Mouse (Mus musculus): ENCODE measurements at regions not wholly inside any gene's neighbourhood (a gene's known extent, or its start where the extent isn't known, plus 50 kb on each side); places are given as distances from the start of the nearest gene placed in this dataset.

DNA sequence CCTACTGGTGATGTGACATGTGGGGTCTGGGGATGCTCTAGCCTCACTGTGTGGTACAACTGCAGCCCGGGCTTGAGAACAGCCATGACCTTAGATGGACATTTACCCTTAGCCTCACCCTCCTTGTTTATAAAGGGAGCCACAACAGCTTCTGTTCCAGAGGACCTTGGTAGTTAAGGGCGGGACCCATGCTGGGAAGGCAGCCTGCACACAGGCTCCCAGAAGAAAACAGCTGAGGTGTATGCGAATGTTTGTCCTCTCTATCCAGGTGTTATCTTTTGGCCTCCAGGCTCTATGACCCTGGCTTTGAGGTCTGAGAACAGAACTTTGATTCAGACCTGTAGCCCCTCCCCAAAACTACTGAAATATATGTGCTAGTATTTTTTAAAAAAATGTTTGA is 102.1 kb upstream of the Mki67 start:
- DNase-seq = no peak

GRCm38 (mm10) chr7:135823884-135824750 is 108.0 kb upstream of the Mki67 start:
- no peak for DNase-seq

GRCm38 (mm10) chr7:135829246-135829645 is 113.1 kb upstream of the Mki67 start:
- DNase-seq = no peak

- DNase-seq = no peak
Measured at GRCm38 (mm10) chr7:135833425-135833824, 117.3 kb upstream of the Mki67 start.

DNA sequence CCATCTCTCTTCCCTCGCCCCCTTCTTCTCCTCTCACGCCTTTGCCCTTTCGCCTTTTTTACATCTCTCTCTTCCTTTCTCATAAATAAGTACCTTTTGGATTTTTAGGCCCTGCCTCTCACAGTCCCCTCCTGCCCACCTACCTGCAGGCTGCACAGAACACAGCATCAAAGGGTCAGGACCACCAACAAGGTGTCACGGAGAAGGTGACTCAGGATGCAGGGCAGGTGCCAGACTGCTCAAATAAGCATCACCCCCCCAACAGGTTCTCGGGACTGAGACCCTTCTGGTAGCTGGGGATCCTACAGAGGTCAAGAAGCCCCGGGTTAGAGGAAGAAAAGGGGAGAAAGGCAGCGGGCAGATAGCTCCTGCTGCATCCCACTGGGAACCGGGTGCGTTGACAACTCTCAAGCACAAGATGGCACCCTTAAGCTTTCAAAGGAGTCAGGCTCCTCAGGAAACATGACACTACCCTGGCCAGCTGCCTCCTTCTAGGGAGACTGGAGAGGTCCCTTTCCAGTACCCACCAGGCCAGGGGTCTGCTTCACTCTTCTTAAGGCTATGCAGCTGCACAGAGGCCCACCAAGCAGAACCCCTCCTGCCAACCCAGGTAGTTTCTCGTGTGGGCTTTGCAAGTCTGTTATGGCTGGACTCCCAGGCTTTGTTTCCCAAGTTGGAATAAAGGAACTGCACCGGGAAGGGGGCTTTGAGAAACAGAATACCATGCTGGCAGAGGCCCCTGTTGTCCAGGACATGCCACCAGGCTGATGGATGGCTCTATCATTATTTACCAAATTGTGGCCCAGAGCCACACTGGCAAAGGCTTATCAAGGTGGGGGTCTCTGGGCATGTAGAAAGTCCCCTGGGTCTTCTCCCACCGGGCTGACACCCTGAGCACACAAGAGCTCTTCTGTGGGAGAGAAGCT is 120.9 kb upstream of the Mki67 start:
- DNase-seq = peak; percentile 73 to 77

- no peak for DNase-seq
Measured at GRCm38 (mm10) chr7:135844018-135844417, 127.9 kb upstream of the Mki67 start.

- DNase-seq = no peak
Measured at GRCm38 (mm10) chr7:135847304-135847703, 131.1 kb upstream of the Mki67 start.

DNA sequence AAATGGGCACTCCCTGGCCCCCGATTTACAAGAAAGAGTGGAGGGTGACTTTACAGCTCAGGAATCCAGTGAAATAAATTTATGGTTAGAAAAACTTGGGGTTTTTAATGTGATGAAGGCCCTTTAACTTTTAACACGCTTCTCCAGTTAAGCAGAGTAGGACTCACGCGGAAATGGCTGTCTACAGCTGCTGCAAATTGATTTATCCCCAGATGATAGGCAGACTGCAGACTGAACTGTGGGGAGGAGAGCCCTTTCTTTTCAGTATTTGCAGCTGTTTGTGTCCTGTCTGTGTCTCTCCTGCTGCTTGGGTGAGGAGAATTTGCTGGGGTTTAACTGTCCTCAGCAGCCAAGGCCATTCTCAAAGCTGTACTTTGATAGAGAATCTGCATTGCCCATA is 132.0 kb upstream of the Mki67 start:
- no peak for DNase-seq

DNA sequence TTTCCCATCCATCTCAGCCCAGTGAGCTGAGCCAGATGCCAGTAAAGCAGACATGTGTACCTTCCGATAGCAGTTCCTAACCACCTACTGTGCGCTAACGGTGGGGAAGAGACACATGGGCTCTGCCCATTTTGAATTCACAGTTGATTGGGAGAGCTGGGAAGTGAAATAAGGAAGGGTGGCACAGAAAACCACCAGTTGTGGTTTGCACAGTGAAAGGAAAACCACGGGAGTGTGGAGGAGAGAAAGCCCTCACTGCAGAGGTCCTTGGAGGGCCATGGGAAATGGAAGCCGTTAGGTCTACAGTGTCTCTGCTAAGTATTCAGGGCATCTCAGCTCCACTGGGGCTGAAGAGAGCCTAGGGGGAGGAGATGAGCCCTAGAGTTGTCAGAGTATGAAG is 132.7 kb upstream of the Mki67 start:
- no peak for DNase-seq

GRCm38 (mm10) chr7:135853127-135853813 is 137.1 kb upstream of the Mki67 start:
- peak; percentile 16 to 50 for DNase-seq

DNA sequence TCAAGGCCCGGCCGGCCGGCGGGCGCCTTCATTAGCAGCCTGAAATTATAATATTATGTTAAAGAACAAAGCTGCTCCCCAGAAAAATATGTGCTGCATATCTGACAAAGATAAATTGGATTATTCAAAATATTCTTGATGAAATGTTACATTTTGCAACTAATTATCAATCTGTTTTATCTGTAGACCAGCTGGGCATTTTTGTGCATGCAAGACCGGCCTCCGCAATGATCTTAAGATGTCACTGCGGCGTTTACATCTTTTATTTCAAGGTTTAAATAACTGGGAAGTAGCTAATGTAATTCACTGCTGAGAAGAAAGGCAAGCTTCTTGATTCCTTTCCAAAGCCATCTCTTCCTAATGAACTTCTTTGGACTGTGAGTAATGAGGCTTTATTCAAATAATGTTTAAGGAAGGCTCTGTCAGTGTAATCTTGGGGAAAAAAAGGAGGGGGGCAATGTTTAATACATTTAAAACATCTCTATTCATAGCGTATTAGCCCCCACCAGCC is 137.7 kb upstream of the Mki67 start:
- no peak for DNase-seq

DNA sequence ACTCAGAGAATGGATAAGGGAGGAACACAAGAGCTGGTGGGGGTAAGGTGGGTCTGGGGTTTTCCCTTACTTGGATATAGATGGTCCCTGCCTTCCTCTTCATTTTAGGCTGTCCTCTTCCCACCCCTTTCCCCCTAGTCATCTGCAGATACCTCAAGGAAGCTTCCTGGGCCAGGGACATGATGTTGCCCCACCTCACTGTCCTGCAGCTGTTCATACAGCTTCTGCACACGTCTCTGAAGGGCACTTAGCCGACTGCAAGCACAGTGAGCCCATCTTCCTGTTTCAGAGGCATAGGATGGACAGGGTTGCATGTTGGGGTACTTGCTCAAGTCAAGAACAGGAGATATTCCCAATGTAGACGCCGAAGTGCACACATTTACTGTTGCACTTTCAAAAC is 144.1 kb upstream of the Mki67 start:
- DNase-seq = no peak

GRCm38 (mm10) chr7:135860741-135861408 is 144.7 kb upstream of the Mki67 start:
- peak in 1 of 2 experiments; percentile 11 for DNase-seq

GRCm38 (mm10) chr7:135861409-135861805 is 145.2 kb upstream of the Mki67 start:
- DNase-seq = peak; percentile 30 to 63

DNA sequence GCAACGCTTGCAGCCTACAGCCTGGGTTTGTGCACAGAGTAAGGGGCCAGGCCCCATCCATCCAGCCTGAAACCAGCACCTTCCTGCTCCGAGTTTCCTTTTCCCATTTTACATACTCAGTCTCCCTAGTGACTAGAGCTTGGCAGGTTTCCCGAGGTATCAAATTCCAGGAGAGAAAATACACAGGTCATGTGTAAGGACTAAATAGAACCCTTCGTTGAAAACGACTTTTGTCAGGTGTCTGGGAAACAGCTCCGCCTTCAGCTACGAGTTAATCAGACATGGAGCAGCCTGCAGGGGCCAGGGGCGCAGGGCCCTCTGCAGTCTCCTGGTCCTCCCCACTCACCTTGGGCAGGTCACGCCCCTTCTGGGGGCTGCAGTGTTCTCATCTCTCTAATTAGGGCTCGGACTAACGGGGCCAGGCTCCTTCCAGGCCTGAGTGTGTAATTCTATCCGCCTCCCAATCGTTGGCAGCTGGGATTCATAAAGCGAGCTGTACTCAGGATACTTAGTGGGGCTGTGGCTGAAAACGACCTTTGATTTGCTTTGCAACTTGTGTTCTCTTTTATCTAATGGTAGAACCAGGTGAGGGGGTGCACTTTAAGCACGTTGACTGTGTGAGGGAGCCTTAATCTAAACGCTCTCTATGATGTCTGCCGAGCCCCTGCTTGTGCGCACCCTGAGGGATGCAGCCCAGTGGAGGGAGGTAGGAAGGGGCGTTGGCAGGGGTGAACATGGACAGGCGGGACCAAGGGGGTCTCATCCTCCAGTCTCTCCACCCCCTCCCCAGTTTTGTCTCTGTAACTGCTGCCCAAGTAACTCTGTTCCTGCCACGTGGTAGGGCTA is 147.6 kb upstream of the Mki67 start:
- peak; percentile 52 to 69 for DNase-seq

DNA sequence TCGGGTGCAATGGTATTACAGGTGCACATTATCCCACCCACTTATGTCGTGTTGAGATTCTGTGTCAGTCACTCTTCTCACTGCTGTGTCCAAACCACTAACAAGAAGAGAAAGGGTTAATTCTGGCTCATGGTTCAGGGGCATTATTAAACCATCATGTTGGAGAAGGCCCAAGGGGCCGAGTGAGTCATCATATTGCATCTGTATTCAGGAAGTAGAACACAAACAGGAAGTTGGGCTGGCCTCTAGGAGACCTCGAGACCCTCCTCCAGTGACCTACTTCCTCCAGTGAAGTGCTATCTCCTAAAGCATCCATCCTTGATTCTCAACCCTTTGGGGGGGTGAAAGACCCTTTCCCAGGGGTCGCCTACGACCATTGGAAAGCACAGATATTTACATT is 154.8 kb upstream of the Mki67 start:
- DNase-seq = no peak

GRCm38 (mm10) chr7:135877091-135877874 is 161.1 kb upstream of the Mki67 start:
- no peak for DNase-seq

DNA sequence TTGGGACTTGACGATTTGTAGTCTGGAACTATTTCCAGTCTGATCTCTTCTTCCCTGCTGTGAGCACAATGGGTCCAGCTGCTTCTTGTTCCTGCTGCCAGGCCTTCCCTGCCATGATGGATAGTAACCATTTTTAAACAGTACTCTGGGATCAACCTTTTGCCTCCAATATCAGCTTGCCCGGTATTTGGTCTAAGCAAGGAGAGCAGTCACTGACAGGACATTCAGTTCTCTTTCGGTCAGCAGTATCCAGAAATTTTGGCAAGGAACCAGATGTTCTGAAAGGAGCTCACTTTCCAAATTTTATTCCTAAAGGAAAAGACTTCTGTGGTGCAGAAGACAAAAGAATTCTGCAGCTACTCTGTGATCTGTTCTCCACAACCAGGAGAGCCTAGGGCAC is 162.6 kb upstream of the Mki67 start:
- DNase-seq = no peak

DNA sequence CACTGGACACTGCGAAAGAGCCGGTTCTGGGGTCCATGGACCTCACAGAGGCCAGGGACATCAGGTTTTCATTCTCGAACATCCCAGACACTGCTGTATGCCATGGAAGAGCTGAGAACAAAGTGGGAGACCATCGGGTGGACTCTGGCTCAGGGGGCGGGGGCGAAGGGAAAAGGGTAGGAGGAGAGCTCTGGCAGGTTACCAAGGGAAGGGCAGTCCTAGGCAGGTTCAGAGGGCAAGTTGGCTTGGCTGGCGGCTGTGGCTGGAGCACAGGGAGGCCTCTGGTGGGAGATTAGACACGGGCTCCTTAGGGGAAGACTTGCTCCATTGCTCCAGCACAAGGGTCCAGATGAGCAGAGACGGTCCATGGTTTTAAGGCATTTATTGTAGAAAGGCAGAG is 164.3 kb upstream of the Mki67 start:
- DNase-seq = peak; percentile 35 to 62

DNA sequence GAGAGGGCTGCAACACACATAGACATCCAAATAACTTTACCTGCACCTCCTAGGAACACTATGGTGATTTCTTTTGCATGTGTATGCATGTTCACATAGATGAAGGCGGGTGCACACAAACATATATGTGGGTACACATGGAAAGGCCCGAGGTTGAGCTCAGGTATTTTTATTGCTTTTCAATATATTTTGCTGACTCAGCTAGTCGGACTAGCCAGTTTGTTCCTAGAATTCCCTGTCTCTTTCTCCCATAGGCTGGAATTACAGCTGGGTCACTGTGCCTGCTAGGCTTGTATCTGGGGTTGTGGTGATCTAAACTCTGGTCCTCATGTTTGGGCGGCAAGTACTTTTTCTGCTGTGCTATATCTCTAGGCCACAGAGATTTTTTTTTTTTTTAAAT is 166.1 kb upstream of the Mki67 start:
- no peak for DNase-seq

GRCm38 (mm10) chr7:135888598-135888997 is 172.4 kb upstream of the Mki67 start:
- no peak for DNase-seq

Data from kidney, postnatal 25 days (tissue).